Mouse (Mus musculus) midbrain, embryonic 14.5 days (tissue): ENCODE measurements around the gene Ets2. TPM values are rescaled to one million over a fixed set of nuclear protein-coding genes. Genes with fewer than 3 reads are reported as not detected.

Experiments used
- ATAC-seq: fragments of 200-750 bp; cut with Nextera tagmentation; 2 replicates; pipeline ENCODE4 v1.8.0; 2017; ENCODE audit warnings: moderate number of reproducible peaks, moderate library complexity; ENCODE audit not compliant: low FRiP score, low TSS enrichment
- DNase-seq: peaks from one replicate; pipeline ENCODE4 v3.0.0-alpha.2; 2015
- H3K27ac ChIP-seq: fragments of 300-500 bp; sonication (generic); replicated peaks from 2 replicates; pipeline ENCODE4 v1.5.1; 2014; ENCODE audit warnings: mild to moderate bottlenecking, low read depth, low read length, moderate library complexity
- H3K27me3 ChIP-seq: fragments of 300-500 bp; sonication (generic); 2 replicates; pipeline ENCODE4 v1.6.1; 2014; ENCODE audit warnings: low read length, control low read depth, mixed read lengths; ENCODE audit not compliant: control insufficient read depth, insufficient read depth
- H3K36me3 ChIP-seq: fragments of 300-500 bp; sonication (generic); 2 replicates; pipeline ENCODE4 v1.6.1; 2014; ENCODE audit warnings: low read length, control low read depth; ENCODE audit not compliant: control insufficient read depth, insufficient read depth
- H3K4me1 ChIP-seq: fragments of 300-500 bp; sonication (generic); 2 replicates; pipeline ENCODE4 v1.6.1; 2014; ENCODE audit warnings: mild to moderate bottlenecking, antibody characterized with exemption, low read length, control low read depth; ENCODE audit not compliant: control insufficient read depth, insufficient read depth
- H3K4me2 ChIP-seq: fragments of 300-500 bp; sonication (generic); 2 replicates; pipeline ENCODE4 v1.6.1; 2014; ENCODE audit warnings: mild to moderate bottlenecking, low read length, moderate library complexity
- H3K4me3 ChIP-seq: fragments of 300-500 bp; sonication (generic); replicated peaks from 2 replicates; pipeline ENCODE4 v1.5.1; 2014; ENCODE audit warnings: low read depth, low read length
- H3K9ac ChIP-seq: fragments of 300-500 bp; sonication (generic); replicated peaks from 2 replicates; pipeline ENCODE4 v1.6.1; 2014; ENCODE audit warnings: mild to moderate bottlenecking, low read length, moderate library complexity
- H3K9me3 ChIP-seq: fragments of 300-500 bp; sonication (generic); 2 replicates; pipeline ENCODE4 v1.6.1; 2016; ENCODE audit warnings: low read length, control low read depth, mixed read lengths; ENCODE audit not compliant: control insufficient read depth
- WGBS: fragments of 180-500 bp; shearing (Covaris S2); extraction: QIAGEN DNeasy Blood & Tissue Kit; methylation state at CpG from one replicate; pipeline ENCODE4 v1.1.7; 2014; 5-methylcytosine and 5-hydroxymethylcytosine counted together
- polyA plus RNA-seq: library from polyadenylated mRNA; unstranded; fragments of >200 nt; fragmentation: Nextera tagmentation; extraction: Ambion mirVana; gene quantifications from 2 replicates; pipeline ENCODE4 v1.2.1, GENCODE M21; 2014

The Ets2 gene
- polyA plus RNA-seq, 1 experiment from 2014 or later = 12.4 TPM

GRCm38 (mm10) chr16:95744771-95745170 lies 42.9 kb downstream of the Ets2 start:
- no peak for ATAC-seq
- H3K27me3 ChIP-seq = no peaks in the 10 kb centered on the region
- H3K9me3 ChIP-seq = no peaks in the 10 kb centered on the region
- WGBS = 91% methylated on average over 8 of the region's 8 CpGs
- H3K27ac ChIP-seq = no peak overlapping the region
- no peaks in the 10 kb centered on the region for H3K36me3 ChIP-seq
- no peaks in the 10 kb centered on the region for H3K4me1 ChIP-seq
- H3K4me3 ChIP-seq = no peak overlapping the region
- DNase-seq = no peak
- no peak overlapping the region for H3K9ac ChIP-seq
- no peak overlapping the region for H3K4me2 ChIP-seq

- Histone ChIP-seq H3K9me3 (no peaks in the 10 kb centered on the region), H3K36me3 (no peaks in the 10 kb centered on the region), H3K4me1 (no peaks in the 10 kb centered on the region), H3K27ac (no peak overlapping the region), H3K4me2 (no peak overlapping the region), H3K9ac (no peak overlapping the region), H3K27me3 (no peaks in the 10 kb centered on the region), H3K4me3 (no peak overlapping the region)
- WGBS = 80% methylated on average over 3 of the region's 3 CpGs
- ATAC-seq = no peak
- DNase-seq = no peak
Observed at GRCm38 (mm10) chr16:95745685-95746084, 43.8 kb downstream of the Ets2 start.

DNA sequence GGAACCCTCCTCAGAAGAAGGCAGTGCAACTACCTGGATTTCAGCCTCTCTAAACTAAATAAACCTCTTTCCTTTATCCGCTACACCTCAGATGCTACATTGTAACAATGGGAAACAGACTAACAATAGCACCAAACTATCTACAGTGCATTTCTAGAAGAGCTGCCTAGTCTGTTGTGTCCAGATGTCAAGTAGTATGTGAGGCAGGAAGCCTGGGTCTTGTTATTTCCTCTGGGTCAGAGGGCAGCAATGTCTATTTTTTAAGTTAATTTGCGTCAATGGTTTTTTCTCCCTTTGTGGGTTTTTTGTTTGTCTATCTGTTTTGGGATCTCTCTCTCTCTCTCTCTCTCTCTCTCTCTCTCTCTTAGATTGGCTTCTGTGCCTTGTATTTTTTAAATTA lies 44.7 kb downstream of the Ets2 start:
- 89% methylated on average over 2 of the region's 2 CpGs for WGBS
- no peaks in the 10 kb centered on the region for H3K27me3 ChIP-seq

GRCm38 (mm10) chr16:95749291-95750103 lies 47.6 kb downstream of the Ets2 start:
- Histone ChIP-seq H3K4me1 (no peaks in the 10 kb centered on the region), H3K27me3 (no peaks in the 10 kb centered on the region), H3K4me3 (no peak overlapping the region), H3K4me2 (no peak overlapping the region), H3K27ac (no peak overlapping the region), H3K36me3 (no peaks in the 10 kb centered on the region), H3K9me3 (no peaks in the 10 kb centered on the region), H3K9ac (no peak overlapping the region)
- DNase-seq (no peak), ATAC-seq (no peak)
- 73% methylated on average over 12 of the region's 12 CpGs for WGBS

More for the DNA sequence above, 44.7 kb downstream of the Ets2 start:
- Histone ChIP-seq H3K9me3 (no peaks in the 10 kb centered on the region), H3K36me3 (no peaks in the 10 kb centered on the region), H3K4me3 (no peak overlapping the region), H3K4me1 (no peaks in the 10 kb centered on the region), H3K4me2 (no peak overlapping the region), H3K27ac (no peak overlapping the region), H3K9ac (no peak overlapping the region)
- ATAC-seq = no peak
- no peak for DNase-seq

GRCm38 (mm10) chr16:95750211-95750629 lies 48.3 kb downstream of the Ets2 start:
- Histone ChIP-seq H3K4me2 (no peak overlapping the region), H3K36me3 (no peaks in the 10 kb centered on the region), H3K9me3 (no peaks in the 10 kb centered on the region), H3K4me1 (no peaks in the 10 kb centered on the region), H3K9ac (no peak overlapping the region), H3K27me3 (no peaks in the 10 kb centered on the region), H3K4me3 (no peak overlapping the region), H3K27ac (no peak overlapping the region)
- DNase-seq (no peak), ATAC-seq (no peak)
- WGBS = 94% methylated on average over 6 of the region's 6 CpGs

DNA sequence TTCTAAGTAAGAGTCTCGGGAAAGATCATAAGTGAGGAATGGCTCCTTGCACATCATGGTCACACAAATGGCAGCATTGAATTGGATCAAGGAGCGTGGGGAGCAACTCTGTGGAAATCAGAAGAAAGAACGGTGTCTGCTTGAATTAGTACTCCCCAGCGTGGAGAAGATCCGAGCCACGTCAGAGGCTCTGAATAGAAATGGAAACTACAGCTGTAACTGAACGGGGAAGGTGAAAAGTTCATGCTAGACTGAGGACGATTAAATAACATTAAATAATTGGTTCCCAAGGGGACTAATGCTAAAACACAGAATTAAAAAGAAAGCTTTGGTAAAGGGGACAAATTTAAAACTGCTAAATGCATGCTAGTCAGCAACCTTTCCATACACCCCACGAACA lies 50.6 kb downstream of the Ets2 start:
- Histone ChIP-seq H3K9ac (no peak overlapping the region), H3K27ac (no peak overlapping the region), H3K36me3 (no peaks in the 10 kb centered on the region), H3K27me3 (no peaks in the 10 kb centered on the region), H3K4me2 (no peak overlapping the region), H3K4me1 (no peaks in the 10 kb centered on the region), H3K4me3 (no peak overlapping the region), H3K9me3 (no peaks in the 10 kb centered on the region)
- 44% methylated on average over 9 of the region's 9 CpGs for WGBS
- DNase-seq = no peak
- no peak for ATAC-seq

- WGBS = 79% methylated on average over 7 of the region's 7 CpGs
- H3K9ac ChIP-seq = no peak overlapping the region
- H3K4me2 ChIP-seq = no peak overlapping the region
- no peaks in the 10 kb centered on the region for H3K27me3 ChIP-seq
- H3K9me3 ChIP-seq = no peaks in the 10 kb centered on the region
- no peak for DNase-seq
- no peak overlapping the region for H3K4me3 ChIP-seq
- no peak overlapping the region for H3K27ac ChIP-seq
- no peaks in the 10 kb centered on the region for H3K36me3 ChIP-seq
- H3K4me1 ChIP-seq = no peaks in the 10 kb centered on the region
- no peak for ATAC-seq
Observed at GRCm38 (mm10) chr16:95753295-95753694, 51.4 kb downstream of the Ets2 start.

- no peak for DNase-seq
- Histone ChIP-seq H3K9me3 (no peaks in the 10 kb centered on the region), H3K27me3 (no peaks in the 10 kb centered on the region), H3K4me3 (no peak overlapping the region), H3K4me1 (no peaks in the 10 kb centered on the region), H3K27ac (no peak overlapping the region), H3K4me2 (no peak overlapping the region), H3K36me3 (no peaks in the 10 kb centered on the region), H3K9ac (no peak overlapping the region)
- 85% methylated on average over 8 of the region's 8 CpGs for WGBS
- ATAC-seq = no peak
Observed at GRCm38 (mm10) chr16:95759151-95759987, 57.5 kb downstream of the Ets2 start.
